Mouse (Mus musculus) limb, embryonic 14.5 days (tissue): ENCODE data around the gene Cep162. TPM values are rescaled to one million over a fixed set of nuclear protein-coding genes. Genes with fewer than 3 reads are reported as not detected.

Experiments used
- ATAC-seq: fragments of 200-750 bp; cut with Nextera tagmentation; 2 replicates; pipeline ENCODE4 v1.8.0; 2017; ENCODE audit warnings: low read depth, moderate number of reproducible peaks, moderate TSS enrichment; ENCODE audit not compliant: low FRiP score
- DNase-seq: peaks from one replicate; pipeline ENCODE4 v3.0.0-alpha.2; 2015; ENCODE audit warnings: low spot score
- H3K27ac ChIP-seq: fragments of 300-500 bp; sonication (generic); replicated peaks from 2 replicates; pipeline ENCODE4 v1.5.1; 2014; ENCODE audit warnings: low read depth, mild to moderate bottlenecking, low read length, moderate library complexity, mixed read lengths
- H3K27me3 ChIP-seq: fragments of 300-500 bp; sonication (generic); 2 replicates; pipeline ENCODE4 v1.6.1; 2014; ENCODE audit warnings: low read length, mixed read lengths; ENCODE audit not compliant: control insufficient read depth, insufficient read depth
- H3K36me3 ChIP-seq: fragments of 300-500 bp; sonication (generic); 2 replicates; pipeline ENCODE4 v1.6.1; 2014; ENCODE audit warnings: mild to moderate bottlenecking, low read length, moderate library complexity, mixed read lengths; ENCODE audit not compliant: control insufficient read depth, insufficient read depth
- H3K4me1 ChIP-seq: fragments of 300-500 bp; sonication (generic); 2 replicates; pipeline ENCODE4 v1.6.1; 2014; ENCODE audit warnings: antibody characterized with exemption, low read length, mixed read lengths; ENCODE audit not compliant: control insufficient read depth, insufficient read depth
- H3K4me2 ChIP-seq: fragments of 300-500 bp; sonication (generic); replicated peaks from 2 replicates; pipeline ENCODE4 v1.6.1; 2014; ENCODE audit warnings: low read depth, mild to moderate bottlenecking, low read length, moderate library complexity; ENCODE audit not compliant: severe bottlenecking
- H3K4me3 ChIP-seq: fragments of 300-500 bp; sonication (generic); replicated peaks from 2 replicates; pipeline ENCODE4 v1.5.1; 2014; ENCODE audit warnings: low read length
- H3K9ac ChIP-seq: fragments of 300-500 bp; sonication (generic); 2 replicates; pipeline ENCODE4 v1.6.1; 2014; ENCODE audit warnings: mild to moderate bottlenecking, low read depth, low read length, moderate library complexity; ENCODE audit not compliant: severe bottlenecking
- H3K9me3 ChIP-seq: fragments of 300-500 bp; sonication (generic); 2 replicates; pipeline ENCODE4 v1.6.1; 2016; ENCODE audit warnings: low read length; ENCODE audit not compliant: control insufficient read depth
- POLR2A ChIP-seq: fragments of 200-500 bp; IDR thresholded peaks from 2 replicates; pipeline ENCODE4 v1.8.0; 2012; ENCODE audit warnings: inconsistent platforms, mild to moderate bottlenecking, moderate library complexity, borderline replicate concordance; ENCODE audit not compliant: insufficient read depth, insufficient read length; ENCODE audit errors: extremely low read depth
- WGBS: fragments of 180-500 bp; shearing (Covaris S2); extraction: QIAGEN DNeasy Blood & Tissue Kit; methylation state at CpG from one replicate; pipeline ENCODE4 v1.1.7; 2014; 5-methylcytosine and 5-hydroxymethylcytosine counted together
- polyA plus RNA-seq, 2 experiments: library from polyadenylated mRNA; depleted of rRNA in 1 of 2; stranded (reverse) in 1 of 2; unstranded in 1 of 2; fragments of >200 nt; fragmentation: Nextera tagmentation in 1 of 2; extraction: Ambion mirVana in 1 of 2; gene quantifications; 2 replicates each; pipeline versions ENCODE4 v1.2.1 to v1.2.3; 2012 to 2014

Cep162 gene
- polyA plus RNA-seq, 2 experiments, result 5.3 to 5.5 TPM

DNA sequence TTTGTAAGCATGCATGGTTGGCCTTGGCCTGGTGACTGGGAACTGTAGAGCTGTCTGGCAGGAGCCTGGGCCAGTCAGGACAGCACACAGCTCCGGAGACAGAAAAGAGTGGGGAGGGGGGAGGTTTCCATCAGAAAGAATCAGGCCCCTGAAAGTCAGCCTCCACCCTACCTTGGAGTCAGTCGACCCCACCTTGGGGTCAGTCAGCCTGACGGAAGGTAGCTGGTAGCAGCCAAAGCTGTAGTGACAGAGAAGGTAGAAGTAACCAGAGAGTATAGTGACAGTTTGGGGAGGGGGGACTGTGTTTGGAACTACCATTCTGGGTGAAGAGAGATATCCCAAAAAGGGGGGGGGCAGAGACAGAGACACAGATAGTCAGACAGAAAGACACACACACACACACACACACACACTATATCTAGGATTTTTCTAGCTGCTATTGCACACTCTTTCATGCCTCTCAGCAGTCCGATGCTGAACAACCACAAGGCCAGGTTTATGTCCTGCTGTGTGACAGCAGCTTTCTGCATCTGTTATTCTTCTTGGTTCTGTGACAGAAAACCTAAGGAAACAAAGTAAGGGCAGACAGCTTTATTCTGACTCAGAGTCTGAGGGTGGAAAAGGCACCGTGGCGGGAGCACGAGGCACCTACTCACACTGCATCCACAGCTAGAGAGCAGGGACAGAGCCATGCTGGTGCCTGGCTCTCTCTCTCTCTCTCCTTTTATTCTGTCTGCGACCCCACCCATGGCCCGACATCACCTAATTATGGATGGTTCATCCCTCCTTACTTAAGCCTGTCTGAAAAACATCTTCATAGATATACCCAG is 88.1 kb downstream of the Cep162 start:
- DNase-seq (no peak), ATAC-seq (no peak)
- Histone ChIP-seq H3K36me3 (no peaks in the 10 kb centered on the region), H3K27me3 (no peaks in the 10 kb centered on the region), H3K4me3 (no peak overlapping the region), H3K4me1 (no peaks in the 10 kb centered on the region), H3K9ac (no peak overlapping the region), H3K4me2 (no peak overlapping the region), H3K27ac (no peak overlapping the region), H3K9me3 (no peaks in the 10 kb centered on the region)
- WGBS, result 71% methylated on average over 9 of the region's 9 CpGs
- TF ChIP-seq POLR2A, result no peak

DNA sequence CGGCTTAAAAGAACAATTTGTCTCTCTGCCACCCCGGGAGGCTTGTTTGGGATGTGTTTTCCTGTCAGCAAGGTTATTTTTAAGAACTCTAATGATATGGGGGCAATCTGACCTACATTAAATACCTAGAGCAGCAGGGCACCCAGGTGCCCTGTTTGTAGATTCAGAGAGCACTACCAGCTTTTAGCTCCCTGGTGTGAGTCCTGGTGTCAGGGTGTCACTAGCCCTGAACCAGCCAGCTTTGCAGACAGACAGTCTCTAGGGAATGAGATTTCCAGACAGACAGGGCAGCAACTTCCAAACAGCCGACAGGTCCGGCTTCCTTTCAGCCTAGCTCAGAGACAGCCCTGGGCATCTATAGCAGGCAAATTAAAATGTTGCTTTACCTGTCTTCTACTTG is 92.8 kb downstream of the Cep162 start:
- no peak overlapping the region for H3K27ac ChIP-seq
- no peak for DNase-seq
- no peak overlapping the region for H3K4me3 ChIP-seq
- H3K36me3 ChIP-seq, result no peaks in the 10 kb centered on the region
- no peak for TF ChIP-seq POLR2A
- ATAC-seq, result no peak
- WGBS, result 76% methylated on average over 4 of the region's 4 CpGs
- no peaks in the 10 kb centered on the region for H3K9me3 ChIP-seq
- no peak overlapping the region for H3K4me2 ChIP-seq
- H3K9ac ChIP-seq, result no peak overlapping the region
- no peaks in the 10 kb centered on the region for H3K4me1 ChIP-seq
- no peaks in the 10 kb centered on the region for H3K27me3 ChIP-seq

DNA sequence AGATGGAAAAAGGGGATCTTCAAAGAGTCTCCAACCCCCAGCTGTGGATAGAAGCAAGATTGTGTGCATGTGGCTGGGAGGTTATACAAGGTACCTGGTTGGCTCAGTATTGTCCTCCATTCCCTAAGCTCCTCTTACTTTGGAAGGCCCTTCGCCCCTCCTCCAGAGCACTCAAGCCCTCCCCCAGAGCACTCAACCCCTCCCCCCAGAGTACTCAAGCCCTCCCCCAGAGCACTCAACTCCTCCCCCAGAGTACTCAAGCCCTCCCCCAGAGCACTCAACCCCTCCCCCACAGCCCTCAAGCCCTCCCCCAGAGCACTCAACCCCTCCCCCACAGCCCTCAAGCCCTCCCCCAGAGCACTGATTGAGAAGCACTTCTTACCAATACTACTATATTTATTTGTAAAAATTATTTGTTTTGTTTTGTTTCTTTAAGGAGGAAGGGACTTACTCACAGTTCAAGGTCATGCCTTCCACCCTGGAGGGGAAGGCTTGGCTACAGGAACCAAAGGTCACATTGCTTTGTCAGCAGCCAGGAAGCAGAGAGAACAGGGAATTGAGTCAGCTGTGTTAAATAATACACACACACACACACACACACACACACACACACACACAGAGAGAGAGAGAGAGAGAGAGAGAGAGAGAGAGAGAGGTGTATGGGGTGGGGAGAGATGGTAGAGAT is 102.6 kb downstream of the Cep162 start:
- ATAC-seq, result no peak

DNA sequence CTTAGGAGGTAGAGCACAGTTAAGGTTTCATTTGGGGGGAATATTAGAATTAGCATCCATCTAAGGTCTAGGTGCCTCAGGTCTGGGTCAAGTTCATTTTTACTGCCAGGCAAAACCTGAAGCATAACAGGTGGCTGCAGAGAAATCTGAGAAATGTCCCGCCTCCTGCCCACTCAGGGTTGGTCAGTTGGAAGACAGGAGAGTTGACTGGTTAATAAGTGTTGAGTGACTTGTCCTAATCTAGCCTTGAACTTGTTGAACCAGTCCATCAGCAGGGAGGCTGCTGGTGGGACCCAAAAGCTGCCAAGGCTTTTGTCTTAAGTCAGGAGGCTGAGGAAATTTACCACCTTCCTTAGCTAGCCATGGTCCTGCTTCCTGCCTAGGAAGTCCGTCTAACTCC is 107.4 kb downstream of the Cep162 start:
- H3K4me1 ChIP-seq, result peaks cover 3% of the 10 kb centered on the region; the same call in 1 of the 2 replicates
- 66% methylated on average over 2 of the region's 2 CpGs for WGBS
- H3K27me3 ChIP-seq, result peaks cover 26% of the 10 kb centered on the region
- H3K4me3 ChIP-seq, result no peak overlapping the region
- H3K9ac ChIP-seq, result no peak overlapping the region
- H3K36me3 ChIP-seq, result no peaks in the 10 kb centered on the region
- H3K9me3 ChIP-seq, result no peaks in the 10 kb centered on the region
- H3K27ac ChIP-seq, result no peak overlapping the region
- DNase-seq, result no peak
- ATAC-seq, result no peak
- no peak overlapping the region for H3K4me2 ChIP-seq
- TF ChIP-seq POLR2A, result no peak

More for the DNA sequence above, 102.6 kb downstream of the Cep162 start:
- no peaks in the 10 kb centered on the region for H3K4me1 ChIP-seq
- no peaks in the 10 kb centered on the region for H3K9me3 ChIP-seq
- TF ChIP-seq POLR2A, result no peak
- H3K27ac ChIP-seq, result no peak overlapping the region
- WGBS, result 93% methylated on average over 1 of the region's 1 CpGs
- DNase-seq, result no peak
- H3K36me3 ChIP-seq, result no peaks in the 10 kb centered on the region
- H3K9ac ChIP-seq, result no peak overlapping the region
- no peaks in the 10 kb centered on the region for H3K27me3 ChIP-seq
- no peak overlapping the region for H3K4me2 ChIP-seq
- H3K4me3 ChIP-seq, result no peak overlapping the region

DNA sequence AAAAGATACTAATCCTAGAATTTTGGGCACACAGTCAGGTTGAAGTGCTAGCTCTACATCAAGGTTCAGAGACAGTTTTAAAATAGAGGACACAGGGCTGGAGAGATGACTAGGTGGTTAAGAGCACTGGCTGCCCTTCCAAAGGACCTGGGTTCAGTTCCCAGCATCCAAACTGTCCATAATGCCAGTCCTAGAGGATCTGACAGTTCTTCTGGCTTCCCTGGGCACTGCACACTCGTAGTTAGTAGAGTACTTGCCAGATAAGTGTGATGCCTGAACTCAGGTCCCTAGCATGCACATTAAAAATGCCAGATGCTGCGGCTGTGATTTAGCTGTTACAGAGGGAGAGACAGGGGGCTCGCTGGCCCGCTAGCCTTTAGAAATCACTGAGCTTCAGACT is 108.9 kb downstream of the Cep162 start:
- Histone ChIP-seq H3K4me3 (no peak overlapping the region), H3K9me3 (no peaks in the 10 kb centered on the region), H3K36me3 (no peaks in the 10 kb centered on the region), H3K4me1 (peaks cover 3% of the 10 kb centered on the region; the same call in 1 of the 2 replicates), H3K4me2 (no peak overlapping the region), H3K9ac (no peak overlapping the region), H3K27ac (no peak overlapping the region), H3K27me3 (peaks cover 26% of the 10 kb centered on the region)
- no peak for ATAC-seq
- no peak for TF ChIP-seq POLR2A
- WGBS, result 77% methylated on average over 4 of the region's 4 CpGs
- no peak for DNase-seq
